Mouse (Mus musculus): ENCODE data around the gene 4632433K11Rik.

DNA sequence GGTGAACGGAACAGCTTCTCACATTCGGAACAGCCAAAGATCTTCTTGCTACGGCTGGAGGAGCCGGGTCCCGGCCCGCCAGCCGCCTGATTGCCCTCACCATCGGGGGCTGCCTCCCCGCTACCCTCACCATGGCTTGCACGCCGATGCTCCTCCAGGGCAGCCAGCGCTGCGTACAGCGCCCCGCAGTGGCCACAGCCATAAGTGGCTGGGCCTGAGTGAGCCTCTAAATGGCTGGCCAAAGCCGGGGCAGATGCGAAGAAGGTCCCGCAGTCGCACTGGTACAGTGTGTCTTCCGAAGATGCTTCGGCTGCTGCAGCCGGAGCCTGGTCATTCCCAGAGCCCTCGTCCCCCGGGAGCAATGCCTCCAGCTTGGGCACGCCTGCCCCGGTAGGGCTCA, 25.7 kb upstream of the 4632433K11Rik start:
- TF ChIP-seq CTCF (IDR thresholded peaks at IDR 0.05; ENCODE audit: control insufficient read depth, insufficient read depth, insufficient replicate concordance, low read depth, low read length) (no peak), POLR2A (IDR thresholded peaks at IDR 0.05; ENCODE audit: control insufficient read depth, low read depth, low read length) (no peak)

All from testis, adult 2 months (tissue).